Mouse (Mus musculus) bone marrow, adult 2 months (tissue): ENCODE data around the gene Dcaf4.

Experiments used
- CTCF ChIP-seq: fragments of 200-500 bp; IDR thresholded peaks from 2 replicates; pipeline ENCODE4 v1.5.1; 2011; ENCODE audit warnings: low read length, control low read depth; ENCODE audit not compliant: control insufficient read depth, insufficient read depth
- POLR2A ChIP-seq: fragments of 200-500 bp; IDR thresholded peaks from 2 replicates; pipeline ENCODE4 v1.6.1; 2011; ENCODE audit warnings: low read depth, mild to moderate bottlenecking, control low read depth, low read length, borderline replicate concordance; ENCODE audit not compliant: control insufficient read depth

DNA sequence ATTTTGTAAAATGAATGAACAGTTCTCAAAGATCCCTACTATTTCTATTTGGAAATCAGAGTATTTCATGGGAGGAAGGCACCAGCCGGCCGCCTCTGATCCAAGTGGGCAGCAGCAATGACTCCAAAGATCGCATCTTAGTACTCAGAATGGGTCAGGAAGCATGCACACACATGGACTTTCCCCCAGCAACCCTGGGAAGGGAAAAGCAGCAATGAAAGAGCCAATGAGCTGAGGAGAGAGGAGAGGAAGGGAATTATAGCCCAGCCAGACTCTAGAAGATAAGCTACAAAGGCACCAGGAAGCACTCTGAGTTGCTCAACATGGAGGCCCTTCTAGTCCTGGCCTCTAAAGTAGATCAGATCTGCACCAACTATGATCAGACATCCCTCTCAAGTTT lies 60.0 kb downstream of the Dcaf4 start:
- TF ChIP-seq POLR2A (no peak), CTCF (no peak)
